Mouse (Mus musculus): ENCODE measurements around the gene Myo15b. TPM values are rescaled to one million over a fixed set of nuclear protein-coding genes. Genes with fewer than 3 reads are reported as not detected.

The Myo15b gene
- polyA plus RNA-seq, 1 experiment, result 0.44 TPM

Other genes with a start within 250 kb of the Myo15b start
- 79.9 and 89.7 TPM in 2 replicates for gene Mif4gd, start 245.4 kb upstream of the Myo15b start, polyA plus RNA-seq (2012; rRNA removed)
- gene Slc25a19, start 230.1 kb upstream of the Myo15b start, polyA plus RNA-seq (2012; rRNA removed), result 30.0 and 31.7 TPM in 2 replicates
- gene Grb2, start 149.8 kb upstream of the Myo15b start, polyA plus RNA-seq (2012; rRNA removed), result 57.2 and 62.8 TPM in 2 replicates
- 20.8 and 25.9 TPM in 2 replicates for gene Tmem94, start 93.0 kb upstream of the Myo15b start, polyA plus RNA-seq (2012; rRNA removed)
- gene Caskin2, start 44.8 kb upstream of the Myo15b start, polyA plus RNA-seq (2012; rRNA removed), result 20.6 and 25.2 TPM in 2 replicates
- gene Tsen54, start 43.7 kb upstream of the Myo15b start, polyA plus RNA-seq (2012; rRNA removed), result 18.7 and 21.4 TPM in 2 replicates
- 42.4 and 54.0 TPM in 2 replicates for gene Llgl2, start 34.4 kb upstream of the Myo15b start, polyA plus RNA-seq (2012; rRNA removed)
- 7.0 and 10.4 TPM in 2 replicates for gene Smim5, start 41.6 kb downstream of the Myo15b start, polyA plus RNA-seq (2012; rRNA removed)
- gene Smim6, start 53.6 kb downstream of the Myo15b start, polyA plus RNA-seq (2012; rRNA removed), result 16.9 and 17.8 TPM in 2 replicates
- 31.6 and 33.7 TPM in 2 replicates for gene Sap30bp, start 74.9 kb downstream of the Myo15b start, polyA plus RNA-seq (2012; rRNA removed)
- 26.4 and 29.5 TPM in 2 replicates for gene Recql5, start 75.1 kb downstream of the Myo15b start, polyA plus RNA-seq (2012; rRNA removed)
- gene Itgb4, start 116.3 kb downstream of the Myo15b start, polyA plus RNA-seq (2012; rRNA removed), result 24.7 and 35.7 TPM in 2 replicates
- gene Galk1, start 154.3 kb downstream of the Myo15b start, polyA plus RNA-seq (2012; rRNA removed), result 45.4 and 51.7 TPM in 2 replicates
- gene H3f3b, start 169.6 kb downstream of the Myo15b start, polyA plus RNA-seq (2012; rRNA removed), result 374 and 394 TPM in 2 replicates
- 23.3 and 23.7 TPM in 2 replicates for gene Unk, start 171.9 kb downstream of the Myo15b start, polyA plus RNA-seq (2012; rRNA removed)
- 4.5 and 5.6 TPM in 2 replicates for gene Unc13d, start 219.6 kb downstream of the Myo15b start, polyA plus RNA-seq (2012; rRNA removed)
- gene Wbp2, start 228.6 kb downstream of the Myo15b start, polyA plus RNA-seq (2012; rRNA removed), result 119 and 147 TPM in 2 replicates